21 mouse cellular contexts compared by ENCODE assay signal in the genomic region with DNA sequence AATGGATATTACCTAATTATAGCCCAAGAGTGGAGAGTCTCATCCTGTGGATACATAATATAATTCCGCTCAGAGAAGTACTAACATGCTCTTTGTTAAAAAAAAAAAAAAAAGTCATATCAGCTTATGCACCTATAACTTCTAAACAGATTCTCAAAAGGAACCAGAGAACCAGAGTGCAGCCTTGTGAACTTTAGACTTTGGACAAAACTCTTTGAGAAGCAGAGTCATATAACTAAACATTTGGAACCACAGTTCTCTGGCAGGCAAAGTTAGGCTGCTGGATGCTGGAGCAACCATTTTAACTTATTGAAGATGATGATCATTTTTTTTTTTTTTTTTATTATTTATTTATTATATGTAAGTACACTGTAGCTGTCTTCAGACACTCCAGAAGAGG.
DNase-seq lines count a peak whose midpoint lies in the region; ATAC-seq and TF ChIP-seq lines count a peak whose summit lies in the region.
"Had no signal": no experiment of that assay in that cellular context is flagged by ENCODE, and none has a peak within 500 bp of the region (broad histone marks: within the 10 kb centered on the region; RNA-seq: fewer than 3 reads in every experiment).

No protein-coding gene starts in this region.

- WGBS in kidney, adult 2 months: 64% methylated on average over 1 of the region's 1 CpGs
- 88% methylated on average over 1 of the region's 1 CpGs for WGBS in kidney, embryonic 14.5 days
- WGBS in liver, adult 2 months: 24% methylated on average over 1 of the region's 1 CpGs
- 72% methylated on average over 1 of the region's 1 CpGs for WGBS in liver, embryonic 11.5 days

- peak; percentile 69 for DNase-seq in kidney, adult 2 months
- no peak for DNase-seq in kidney, adult 8-10 months
- peak; percentile 64 for DNase-seq in kidney, adult 9 months
- DNase-seq in liver, adult 2 months (ENCODE audit: extremely low read depth, low read depth, low spot score): peak; percentile 69
- DNase-seq in liver, embryonic 11.5 days (ENCODE audit: low spot score): no peak
- DNase-seq: adrenal gland, adult 2 months; adrenal gland, adult 8-10 months; adrenal gland, postnatal 10 days; adrenal gland, postnatal 14 days; adrenal gland, postnatal 25 days; adrenal gland, postnatal 36 days; B cell, adult 2 months; cerebellum, adult 11 months; cerebellum, adult 11-12 months; cerebellum, adult 18-20 months had no signal

- H3K27me3 ChIP-seq in kidney, adult 2 months (replicated peaks; ENCODE audit: control insufficient read depth, insufficient read depth, low read length): no peaks in the 10 kb centered on the region
- 0 out of 2 replicates have a peak, but pooled peaks cover 4% of the 10 kb centered on the region for H3K27me3 ChIP-seq in kidney, embryonic 14.5 days (ENCODE audit: control insufficient read depth, insufficient read depth, low read length)
- no peaks in the 10 kb centered on the region for H3K27me3 ChIP-seq in liver, adult 2 months (ENCODE audit: control insufficient read depth, insufficient read depth, low read length)
- H3K27me3 ChIP-seq in liver, embryonic 11.5 days (replicated peaks; ENCODE audit: control insufficient read depth, insufficient read depth, low read length): no peaks in the 10 kb centered on the region
- H3K27me3 ChIP-seq: CH12.LX, Patski had no signal

- no peaks in the 10 kb centered on the region for H3K79me2 ChIP-seq in liver, adult 2 months (ENCODE audit: control insufficient read depth, insufficient read depth, low read length)

- no peak for TF ChIP-seq POLR2A in kidney, adult 2 months (IDR thresholded peaks at IDR 0.05; ENCODE audit: low read depth, low read length)
- TF ChIP-seq POLR2A in liver, adult 2 months (IDR thresholded peaks at IDR 0.05; ENCODE audit: extremely low read depth, insufficient read depth, low read length): no peak

- no peak overlapping the region for H3K4me3 ChIP-seq in kidney, adult 2 months (ENCODE audit: insufficient read depth, low read depth, low read length)
- H3K4me3 ChIP-seq in kidney, embryonic 14.5 days (ENCODE audit: low read length): no peak overlapping the region
- H3K4me3 ChIP-seq in liver, adult 2 months (ENCODE audit: insufficient read depth, low read depth, low read length): no peak overlapping the region
- H3K4me3 ChIP-seq in liver, embryonic 11.5 days (ENCODE audit: low read depth, low read length): no peak overlapping the region

- no peak for ATAC-seq in kidney, embryonic 14.5 days (ENCODE audit: low FRiP score, low TSS enrichment)
- ATAC-seq in liver, embryonic 11.5 days (replicated peaks; ENCODE audit: low FRiP score): no peak
- ATAC-seq: activated CD4-positive, CD25-positive, alpha-beta regulatory T cell, adult 4 months; CD4-positive, CD25-positive, alpha-beta regulatory T cell, adult 4 months; Patski had no signal

- H3K4me1 ChIP-seq in kidney, adult 2 months (ENCODE audit: control insufficient read depth, insufficient read depth, low read length): peaks cover 2% of the 10 kb centered on the region; the same call in 1 of the 2 replicates
- no peaks in the 10 kb centered on the region for H3K4me1 ChIP-seq in kidney, embryonic 14.5 days (ENCODE audit: control insufficient read depth, insufficient read depth, low read length)
- H3K4me1 ChIP-seq in liver, adult 2 months (ENCODE audit: control insufficient read depth, insufficient read depth, low read length): peaks cover 2% of the 10 kb centered on the region; the same call in 1 of the 2 replicates
- no peaks in the 10 kb centered on the region for H3K4me1 ChIP-seq in liver, embryonic 11.5 days (replicated peaks; ENCODE audit: control insufficient read depth, insufficient read depth, low read length)

- H3K27ac ChIP-seq in kidney, adult 2 months (ENCODE audit: insufficient read depth, low read depth, low read length): no peak overlapping the region
- no peak overlapping the region for H3K27ac ChIP-seq in kidney, embryonic 14.5 days (ENCODE audit: low read depth, low read length)
- no peak overlapping the region for H3K27ac ChIP-seq in liver, adult 2 months (replicated peaks; ENCODE audit: insufficient read depth, low read depth, low read length)
- no peak overlapping the region for H3K27ac ChIP-seq in liver, embryonic 11.5 days (ENCODE audit: low read depth, low read length)

- H3K9me3 ChIP-seq in kidney, embryonic 14.5 days (ENCODE audit: control insufficient read depth, low read length): no peaks in the 10 kb centered on the region
- H3K9me3 ChIP-seq in liver, embryonic 11.5 days (ENCODE audit: control insufficient read depth, low read length): no peaks in the 10 kb centered on the region

- H3K9ac ChIP-seq in kidney, embryonic 14.5 days (ENCODE audit: low read depth, low read length): no peak overlapping the region
- H3K9ac ChIP-seq in liver, adult 2 months (ENCODE audit: low read depth, low read length): no peak overlapping the region
- no peak overlapping the region for H3K9ac ChIP-seq in liver, embryonic 11.5 days (ENCODE audit: low read depth, low read length)

- H3K36me3 ChIP-seq in kidney, adult 2 months (ENCODE audit: control insufficient read depth, insufficient read depth, low read length): no peaks in the 10 kb centered on the region
- no peaks in the 10 kb centered on the region for H3K36me3 ChIP-seq in kidney, embryonic 14.5 days (ENCODE audit: control insufficient read depth, insufficient read depth, low read length)
- no peaks in the 10 kb centered on the region for H3K36me3 ChIP-seq in liver, adult 2 months (ENCODE audit: control insufficient read depth, insufficient read depth, low read length)
- no peaks in the 10 kb centered on the region for H3K36me3 ChIP-seq in liver, embryonic 11.5 days (ENCODE audit: control insufficient read depth, insufficient read depth, low read length)
- H3K36me3 ChIP-seq: G1E had no signal

- no peak for TF ChIP-seq CTCF in kidney, adult 2 months (conservative IDR thresholded peaks at IDR 0.05; ENCODE audit: insufficient read depth, insufficient read length, low read depth, low read length)
- no peak for TF ChIP-seq CTCF in liver, adult 2 months (IDR thresholded peaks at IDR 0.05; ENCODE audit: low read depth, low read length)

- no peak overlapping the region for H3K4me2 ChIP-seq in kidney, embryonic 14.5 days (replicated peaks; ENCODE audit: low read depth, low read length)
- no peak overlapping the region for H3K4me2 ChIP-seq in liver, embryonic 11.5 days

Comparison
In these comparisons a context has a peak if more than half of its experiments do, and no peak if none do; other contexts are left out.
1. DNase-seq: peak in kidney, adult 2 months (single experiment), kidney, adult 9 months (single experiment) and liver, adult 2 months (single experiment); none in kidney, adult 8-10 months (0 of 2) and liver, embryonic 11.5 days (single experiment).